Mouse (Mus musculus) myocyte (in vitro differentiated cells): ENCODE results near the gene Ripor2. TPM values are rescaled to one million over a fixed set of nuclear protein-coding genes. Genes with fewer than 3 reads are reported as not detected.

Experiments used
- H3K27me3 ChIP-seq: one replicate; pipeline ENCODE4 v1.6.1; 2011; ENCODE audit not compliant: control insufficient read depth, insufficient read depth, insufficient read length
- H3K36me3 ChIP-seq: one replicate; pipeline ENCODE4 v1.6.1; 2011; ENCODE audit not compliant: control insufficient read depth, insufficient read depth
- H3K4me2 ChIP-seq: one replicate; pipeline ENCODE4 v1.6.1; 2011; ENCODE audit warnings: low read depth, control low read depth
- H3K4me3 ChIP-seq: one replicate; pipeline ENCODE4 v1.5.1; 2011; ENCODE audit warnings: mild to moderate bottlenecking, control low read depth, moderate library complexity
- H3K79me2 ChIP-seq: one replicate; pipeline ENCODE4 v1.6.1; 2011; ENCODE audit not compliant: control insufficient read depth, insufficient read depth
- H3ac ChIP-seq: one replicate; pipeline ENCODE4 v1.6.1; 2011; ENCODE audit not compliant: control insufficient read depth, insufficient read length
- CEBPB ChIP-seq: IDR thresholded peaks from 2 replicates; pipeline ENCODE4 v1.6.1; 2011; ENCODE audit warnings: mild to moderate bottlenecking, moderate library complexity; ENCODE audit not compliant: poor library complexity, insufficient read depth, severe bottlenecking
- E2F4 ChIP-seq: IDR thresholded peaks from one replicate; pipeline ENCODE4 v1.6.1; 2011; ENCODE audit warnings: mild to moderate bottlenecking, control low read depth, moderate library complexity; ENCODE audit not compliant: insufficient read depth
- MAX ChIP-seq: IDR thresholded peaks from one replicate; pipeline ENCODE4 v1.6.1; 2011; ENCODE audit warnings: low read depth, mild to moderate bottlenecking, control low read depth
- MYOD1 ChIP-seq, 3 experiments: IDR thresholded peaks; one replicate each; pipeline ENCODE4 v1.6.1; 2011; ENCODE audit warnings: control low read depth in 2 of 3, low read depth in 2 of 3, mild to moderate bottlenecking in 2 of 3, moderate library complexity in 1 of 3; ENCODE audit not compliant: insufficient read length in 2 of 3, control insufficient read depth in 1 of 3
- MYOG ChIP-seq, 3 experiments: IDR thresholded peaks; one replicate each; pipeline ENCODE4 v1.6.1; 2011; ENCODE audit warnings: control low read depth in 2 of 3, low read depth in 2 of 3, mild to moderate bottlenecking in 2 of 3; ENCODE audit not compliant: insufficient read length in 2 of 3, control insufficient read depth in 1 of 3, insufficient read depth in 1 of 3
- POLR2A ChIP-seq: IDR thresholded peaks from one replicate; pipeline ENCODE4 v1.6.1; 2011; ENCODE audit warnings: low read depth, mild to moderate bottlenecking, control low read depth, moderate library complexity; ENCODE audit not compliant: insufficient read length
- POLR2AphosphoS2 ChIP-seq: IDR thresholded peaks from one replicate; pipeline ENCODE4 v1.6.1; 2011; ENCODE audit warnings: low read depth, control low read depth; ENCODE audit not compliant: insufficient read length
- REST ChIP-seq: IDR thresholded peaks from one replicate; pipeline ENCODE4 v1.6.1; 2011; ENCODE audit warnings: mild to moderate bottlenecking, control low read depth, moderate library complexity; ENCODE audit not compliant: insufficient read depth, insufficient read length
- SRF ChIP-seq: IDR thresholded peaks from one replicate; pipeline ENCODE4 v1.6.1; 2011; ENCODE audit warnings: low read depth; ENCODE audit not compliant: control insufficient read depth, insufficient read length
- TCF12 ChIP-seq: IDR thresholded peaks from one replicate; pipeline ENCODE4 v1.6.1; 2011; ENCODE audit warnings: mild to moderate bottlenecking, control low read depth; ENCODE audit not compliant: poor library complexity, insufficient read depth, severe bottlenecking
- TCF3 ChIP-seq: IDR thresholded peaks from one replicate; pipeline ENCODE4 v1.6.1; 2011; ENCODE audit warnings: low read depth, control low read depth; ENCODE audit not compliant: insufficient read length
- USF1 ChIP-seq: IDR thresholded peaks from one replicate; pipeline ENCODE4 v1.6.1; 2011; ENCODE audit warnings: low read depth, mild to moderate bottlenecking, control low read depth, moderate library complexity
- polyA plus RNA-seq: library from polyadenylated mRNA; unstranded; fragments of >200 nt; fragmentation: generic; extraction: Trizol; gene quantifications from one replicate; pipeline ENCODE4 v1.2.1, GENCODE M21; 2012; ENCODE audit warnings: missing spikeins

The Ripor2 gene
- polyA plus RNA-seq, 1 experiment: 1.3 TPM

DNA sequence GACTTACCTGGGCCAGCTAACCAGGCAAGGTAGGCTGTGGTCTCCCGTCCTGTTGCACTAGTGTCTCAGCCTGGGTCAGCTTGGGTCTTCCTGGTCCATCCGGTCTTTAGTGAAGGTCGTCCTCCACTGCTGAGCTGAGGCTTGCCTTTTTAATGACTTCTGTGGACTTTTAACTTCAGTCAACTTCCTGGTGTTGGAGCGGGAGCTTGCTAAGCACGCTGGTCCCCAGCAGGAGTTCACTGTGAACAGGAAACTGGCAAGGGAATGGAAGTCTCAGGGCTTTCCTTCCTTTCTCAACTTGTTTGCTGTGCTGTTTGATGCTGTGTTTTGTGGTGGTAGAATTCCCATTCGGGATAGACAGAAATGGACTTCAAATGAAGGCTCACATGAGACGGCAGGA lies 135.7 kb downstream of the Ripor2 start:
- no peak overlapping the region for H3ac ChIP-seq
- H3K4me2 ChIP-seq: no peak overlapping the region
- H3K36me3 ChIP-seq: no peaks in the 10 kb centered on the region
- H3K79me2 ChIP-seq: no peaks in the 10 kb centered on the region
- H3K27me3 ChIP-seq: no peaks in the 10 kb centered on the region
- no peak for TF ChIP-seq USF1
- TF ChIP-seq TCF12: no peak
- no peak for TF ChIP-seq E2F4
- TF ChIP-seq CEBPB: no peak
- TF ChIP-seq MYOD1 (IDR thresholded peaks at IDR 0.05; ENCODE audit: control insufficient read depth in 1 of 3, insufficient read length in 2 of 3, low read depth in 2 of 3): no peak
- no peak for TF ChIP-seq POLR2A
- TF ChIP-seq POLR2AphosphoS2: no peak
- TF ChIP-seq MAX: no peak
- TF ChIP-seq REST: no peak
- TF ChIP-seq MYOG (IDR thresholded peaks at IDR 0.05; ENCODE audit: control insufficient read depth in 1 of 3, insufficient read depth in 1 of 3, insufficient read length in 2 of 3, low read depth in 2 of 3): no peak
- TF ChIP-seq TCF3: no peak
- no peak for TF ChIP-seq SRF
- H3K4me3 ChIP-seq: no peak overlapping the region

DNA sequence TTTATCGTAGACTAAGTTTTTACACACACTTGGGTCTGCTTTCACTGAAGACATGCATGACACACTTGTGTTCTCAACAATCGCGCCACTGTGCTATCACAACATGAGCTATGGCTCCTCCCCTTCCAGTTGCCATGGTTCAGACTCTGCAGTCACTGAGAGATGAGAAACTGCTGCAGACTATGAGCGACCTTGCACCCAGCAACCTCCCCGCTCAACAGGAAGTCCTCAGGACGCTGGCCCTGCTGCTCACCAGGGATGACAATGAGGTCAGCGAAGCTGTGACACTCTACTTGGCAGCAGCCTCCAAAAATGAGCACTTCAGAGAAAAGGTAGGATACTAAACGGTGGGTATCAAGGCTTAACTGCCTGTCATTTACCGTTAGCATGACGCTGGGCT lies 139.5 kb downstream of the Ripor2 start:
- Histone ChIP-seq H3K36me3 (no peaks in the 10 kb centered on the region), H3K4me2 (no peak overlapping the region), H3K79me2 (no peaks in the 10 kb centered on the region), H3K27me3 (no peaks in the 10 kb centered on the region), H3ac (no peak overlapping the region), H3K4me3 (no peak overlapping the region)
- no peak for TF ChIP-seq POLR2A
- no peak for TF ChIP-seq SRF

DNA sequence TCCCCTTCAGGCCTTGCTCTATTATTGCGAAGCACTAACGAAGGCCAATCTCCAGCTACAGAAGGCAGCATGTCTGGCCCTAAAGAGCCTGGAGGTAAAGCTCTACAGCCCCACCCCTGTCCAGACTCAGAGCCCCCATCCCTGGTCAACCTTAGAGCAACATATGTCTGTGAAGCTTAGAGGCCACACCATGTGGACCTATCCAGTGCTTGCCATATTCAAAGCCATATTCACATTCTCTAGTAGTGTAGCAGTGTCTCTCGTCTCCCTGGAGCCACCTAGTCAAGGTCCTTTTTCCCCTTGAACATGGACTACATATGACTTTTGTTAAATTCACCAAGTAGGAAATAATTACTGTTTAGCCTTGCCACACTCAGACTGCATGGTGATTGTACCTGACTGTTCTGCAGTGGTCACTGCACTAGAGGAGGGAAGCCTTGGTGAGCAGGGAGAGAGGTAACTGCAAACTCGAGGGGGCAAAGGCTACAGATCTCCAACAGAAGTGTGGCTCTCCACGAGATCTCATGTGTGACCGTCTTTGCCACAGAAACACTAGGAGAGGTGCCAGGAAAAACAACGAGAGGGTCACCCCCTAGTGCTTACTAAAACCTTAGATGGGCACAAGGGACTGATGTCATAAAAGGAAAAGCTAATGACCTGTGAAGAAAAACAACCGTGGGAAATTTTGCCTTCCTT lies 141.9 kb downstream of the Ripor2 start:
- TF ChIP-seq POLR2AphosphoS2: no peak
- TF ChIP-seq REST: no peak
- TF ChIP-seq CEBPB: no peak
- TF ChIP-seq MAX: no peak
- no peak for TF ChIP-seq POLR2A
- TF ChIP-seq MYOG (IDR thresholded peaks at IDR 0.05; ENCODE audit: control insufficient read depth in 1 of 3, insufficient read depth in 1 of 3, insufficient read length in 2 of 3, low read depth in 2 of 3): no peak
- no peak for TF ChIP-seq E2F4
- no peak for TF ChIP-seq SRF
- TF ChIP-seq MYOD1 (IDR thresholded peaks at IDR 0.05; ENCODE audit: control insufficient read depth in 1 of 3, insufficient read length in 2 of 3, low read depth in 2 of 3): no peak
- TF ChIP-seq USF1: no peak
- TF ChIP-seq TCF12: no peak
- TF ChIP-seq TCF3: no peak

DNA sequence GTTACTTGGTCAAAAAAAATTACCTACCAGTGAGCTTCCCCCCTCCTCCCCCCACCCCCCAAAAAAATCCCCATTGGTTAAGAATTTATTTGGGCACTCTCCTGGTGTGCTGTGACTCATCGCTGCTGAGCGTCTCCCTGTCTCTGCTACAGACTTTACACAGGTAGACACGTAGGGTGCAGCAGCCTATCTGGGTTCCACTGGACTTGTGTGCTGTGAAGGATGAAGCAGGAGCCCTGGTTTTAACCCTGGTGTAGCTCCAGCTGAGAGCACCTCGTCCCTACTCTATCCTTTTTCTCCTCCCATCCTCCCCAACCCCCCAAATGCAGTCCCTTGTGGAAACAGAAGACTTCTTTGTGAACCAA lies 142.4 kb downstream of the Ripor2 start:
- H3K36me3 ChIP-seq: no peaks in the 10 kb centered on the region
- no peaks in the 10 kb centered on the region for H3K79me2 ChIP-seq
- no peak overlapping the region for H3K4me3 ChIP-seq
- no peaks in the 10 kb centered on the region for H3K27me3 ChIP-seq
- H3K4me2 ChIP-seq: no peak overlapping the region
- no peak overlapping the region for H3ac ChIP-seq
- no peak for TF ChIP-seq MYOD1 (IDR thresholded peaks at IDR 0.05; ENCODE audit: control insufficient read depth in 1 of 3, insufficient read length in 2 of 3, low read depth in 2 of 3)
- TF ChIP-seq TCF12: no peak
- TF ChIP-seq E2F4: no peak
- no peak for TF ChIP-seq SRF
- no peak for TF ChIP-seq USF1
- no peak for TF ChIP-seq CEBPB
- TF ChIP-seq MYOG (IDR thresholded peaks at IDR 0.05; ENCODE audit: control insufficient read depth in 1 of 3, insufficient read depth in 1 of 3, insufficient read length in 2 of 3, low read depth in 2 of 3): no peak
- TF ChIP-seq POLR2AphosphoS2: no peak
- TF ChIP-seq MAX: no peak
- no peak for TF ChIP-seq POLR2A
- no peak for TF ChIP-seq TCF3
- no peak for TF ChIP-seq REST

More for the DNA sequence above, 141.9 kb downstream of the Ripor2 start:
- H3K4me2 ChIP-seq: no peak overlapping the region
- no peaks in the 10 kb centered on the region for H3K27me3 ChIP-seq
- no peaks in the 10 kb centered on the region for H3K79me2 ChIP-seq
- H3K4me3 ChIP-seq: no peak overlapping the region
- H3ac ChIP-seq: no peak overlapping the region
- no peaks in the 10 kb centered on the region for H3K36me3 ChIP-seq

DNA sequence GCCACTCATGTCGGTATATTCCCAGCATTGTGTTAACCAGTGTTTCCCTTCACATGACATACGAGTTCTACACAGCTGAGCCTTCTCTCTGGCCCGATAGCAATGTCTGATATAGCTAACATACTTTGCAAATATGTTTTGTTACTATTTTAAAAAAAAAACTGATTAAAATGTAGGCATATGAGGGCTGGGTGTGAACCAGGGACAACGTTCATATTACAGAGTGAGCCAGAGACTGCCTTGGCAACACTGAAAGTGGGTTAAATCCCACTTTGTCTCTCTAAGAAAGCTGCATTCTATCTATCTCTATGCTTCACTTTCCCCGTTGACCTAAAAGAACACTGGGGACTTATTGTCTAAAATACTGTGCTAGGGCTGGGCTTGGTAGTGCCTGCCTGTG lies 147.1 kb downstream of the Ripor2 start:
- no peak overlapping the region for H3K4me3 ChIP-seq
- no peak for TF ChIP-seq REST
- TF ChIP-seq TCF3: no peak
- no peak for TF ChIP-seq USF1
- no peak for TF ChIP-seq CEBPB
- TF ChIP-seq POLR2A: no peak
- TF ChIP-seq E2F4: no peak
- no peak for TF ChIP-seq MYOG (IDR thresholded peaks at IDR 0.05; ENCODE audit: control insufficient read depth in 1 of 3, insufficient read depth in 1 of 3, insufficient read length in 2 of 3, low read depth in 2 of 3)
- no peak for TF ChIP-seq SRF
- TF ChIP-seq TCF12: no peak
- no peak for TF ChIP-seq MYOD1 (IDR thresholded peaks at IDR 0.05; ENCODE audit: control insufficient read depth in 1 of 3, insufficient read length in 2 of 3, low read depth in 2 of 3)
- TF ChIP-seq POLR2AphosphoS2: no peak
- no peak for TF ChIP-seq MAX

More for the DNA sequence above, 147.1 kb downstream of the Ripor2 start:
- Histone ChIP-seq H3K36me3 (no peaks in the 10 kb centered on the region), H3K79me2 (no peaks in the 10 kb centered on the region), H3K27me3 (no peaks in the 10 kb centered on the region), H3K4me2 (no peak overlapping the region), H3ac (no peak overlapping the region)
